Mouse (Mus musculus) liver, adult 2 months (tissue): Measurements from ENCODE around the gene Gm20219. TPM values are rescaled to one million over a fixed set of nuclear protein-coding genes. Genes with fewer than 3 reads are reported as not detected.
A peak's percentile ranks its signal among the peaks of the same experiment; 100 is the strongest.
"Not testable (repeated sequence)": the region's sequence is repeated elsewhere in the genome, so short reads cannot be mapped to it uniquely, and the experiment has no call there.

Source experiments
- DNase-seq: peaks from one replicate; pipeline ENCODE4 v3.0.0-alpha.2; 2011; ENCODE audit warnings: low read depth, low spot score; ENCODE audit errors: extremely low read depth
- H3K27ac ChIP-seq: fragments of 200-500 bp; replicated peaks from 2 replicates; pipeline ENCODE4 v1.5.1; 2012; ENCODE audit warnings: low read depth, mild to moderate bottlenecking, control low read depth, inconsistent platforms, low read length; ENCODE audit not compliant: insufficient read depth
- H3K27me3 ChIP-seq: fragments of 200-500 bp; 2 replicates; pipeline ENCODE4 v1.6.1; 2012; ENCODE audit warnings: mild to moderate bottlenecking, moderate library complexity, low read length, inconsistent platforms; ENCODE audit not compliant: control insufficient read depth, insufficient read depth
- H3K36me3 ChIP-seq: fragments of 200-500 bp; 2 replicates; pipeline ENCODE4 v1.6.1; 2012; ENCODE audit warnings: low read length, inconsistent platforms; ENCODE audit not compliant: control insufficient read depth, insufficient read depth
- H3K4me1 ChIP-seq: fragments of 200-500 bp; 2 replicates; pipeline ENCODE4 v1.6.1; 2011; ENCODE audit warnings: low read length; ENCODE audit not compliant: control insufficient read depth, insufficient read depth
- H3K4me3 ChIP-seq: fragments of 200-500 bp; 2 replicates; pipeline ENCODE4 v1.5.1; 2011; ENCODE audit warnings: low read depth, mild to moderate bottlenecking, control low read depth, low read length, moderate library complexity; ENCODE audit not compliant: insufficient read depth
- H3K79me2 ChIP-seq: fragments of 200-500 bp; 2 replicates; pipeline ENCODE4 v1.6.1; 2012; ENCODE audit warnings: inconsistent platforms, mild to moderate bottlenecking, low read length, moderate library complexity; ENCODE audit not compliant: control insufficient read depth, insufficient read depth
- H3K9ac ChIP-seq: fragments of 200-500 bp; 2 replicates; pipeline ENCODE4 v1.6.1; 2012; ENCODE audit warnings: low read depth, mild to moderate bottlenecking, control low read depth, inconsistent platforms, low read length
- CTCF ChIP-seq: fragments of 200-500 bp; IDR thresholded peaks from 2 replicates; pipeline ENCODE4 v1.5.1; 2011; ENCODE audit warnings: low read depth, low read length, control low read depth
- POLR2A ChIP-seq: fragments of 200-500 bp; IDR thresholded peaks from 2 replicates; pipeline ENCODE4 v1.6.1; 2011; ENCODE audit warnings: low read length, control low read depth; ENCODE audit not compliant: insufficient read depth; ENCODE audit errors: extremely low read depth
- WGBS: fragments of 180-500 bp; shearing (Covaris S2); methylation state at CpG from one replicate; pipeline ENCODE4 v1.1.7; 2018; 5-methylcytosine and 5-hydroxymethylcytosine counted together
- polyA plus RNA-seq: library from polyadenylated mRNA; depleted of rRNA; stranded (reverse); fragments of >200 nt; gene quantifications from 2 replicates; pipeline ENCODE4 v1.2.3, GENCODE M21; 2012; rRNA removed
- total RNA-seq: library from RNA; depleted of rRNA; stranded (reverse); fragments of >200 nt; gene quantifications from 2 replicates; pipeline ENCODE4 v1.2.3, GENCODE M21; 2014; rRNA removed

The Gm20219 gene
- total and polyA plus RNA-seq, 2 experiments, result 0.31 TPM; not detected in 1

DNA sequence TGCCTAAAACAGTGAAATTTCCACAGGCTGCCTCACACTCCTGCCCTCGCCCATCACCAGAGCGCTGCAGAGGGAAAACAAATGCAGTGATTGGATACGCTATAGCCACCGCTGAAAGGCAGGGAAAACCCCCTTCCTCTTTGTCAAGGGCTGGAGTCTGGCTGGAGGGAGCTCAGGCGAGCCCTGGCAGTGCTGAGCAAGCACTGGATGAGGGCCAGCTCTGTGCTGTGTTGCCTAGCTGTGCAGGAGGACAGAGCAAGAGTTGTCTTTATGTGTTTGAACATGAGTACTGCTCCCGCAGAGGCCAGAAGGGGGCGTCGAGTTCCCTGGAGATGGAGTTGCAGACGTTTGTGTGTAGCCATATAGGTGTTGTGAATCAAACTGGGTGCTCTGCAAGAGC, 51.7 kb downstream of the Gm20219 start:
- 34% methylated on average over 9 of the region's 9 CpGs for WGBS
- H3K4me3 ChIP-seq, result no peak overlapping the region
- no peaks in the 10 kb centered on the region for H3K27me3 ChIP-seq
- peaks cover 2% of the 10 kb centered on the region for H3K4me1 ChIP-seq
- H3K36me3 ChIP-seq, result no peaks in the 10 kb centered on the region
- no peak for TF ChIP-seq POLR2A
- TF ChIP-seq CTCF, result 0 out of 2 replicates have a peak, but pooled peaks have one; percentile 26
- H3K9ac ChIP-seq, result no peak overlapping the region
- H3K79me2 ChIP-seq, result no peaks in the 10 kb centered on the region
- H3K27ac ChIP-seq, result no peak overlapping the region
- peak; percentile 25 for DNase-seq

DNA sequence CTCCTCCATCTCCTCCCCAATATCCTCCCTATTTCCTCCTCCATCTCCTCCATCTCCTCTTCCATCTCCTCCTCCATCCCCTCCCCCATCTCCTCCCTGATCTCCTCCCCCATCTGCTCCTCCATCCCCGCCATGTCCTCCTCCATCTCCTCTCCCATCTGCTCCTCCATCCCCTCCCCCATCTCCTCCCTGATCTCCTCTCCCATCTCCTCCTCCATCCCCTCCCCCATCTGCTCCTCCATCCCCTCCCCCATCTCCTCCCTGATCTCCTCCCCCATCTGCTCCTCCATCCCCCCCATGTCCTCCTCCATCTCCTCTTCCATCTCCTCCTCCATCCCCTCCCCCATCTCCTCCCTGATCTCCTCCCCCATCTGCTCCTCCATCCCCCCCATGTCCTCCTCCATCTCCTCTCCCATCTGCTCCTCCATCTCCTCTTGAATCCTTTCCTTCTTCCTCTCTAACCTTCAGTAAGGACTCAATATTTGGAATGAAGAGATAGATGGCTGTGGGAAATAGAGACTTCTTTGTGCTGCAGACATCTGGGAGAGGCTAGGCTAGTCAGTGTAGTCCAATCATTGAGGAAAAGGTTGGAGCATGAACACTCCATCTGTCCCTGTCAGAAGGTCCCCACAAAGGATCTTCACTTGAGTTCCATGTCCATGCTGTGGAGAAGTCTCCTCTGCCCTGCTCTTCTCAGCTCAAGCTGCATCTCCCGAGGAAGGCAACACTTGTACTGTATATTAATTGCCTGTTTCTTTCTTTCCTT, 52.4 kb downstream of the Gm20219 start:
- DNase-seq, result not testable (repeated sequence)
- 79% methylated on average over 1 of the region's 2 CpGs for WGBS

More for the DNA sequence above, 52.4 kb downstream of the Gm20219 start:
- not testable (repeated sequence) for H3K79me2 ChIP-seq, H3K27ac ChIP-seq, H3K4me1 ChIP-seq, H3K36me3 ChIP-seq, H3K4me3 ChIP-seq, H3K9ac ChIP-seq, H3K27me3 ChIP-seq

Other genes starting within 250 kb of the Gm20219 start
- 9.5 and 10.4 TPM in 2 replicates for gene Kdm4b, start 228.3 kb downstream of the Gm20219 start, total RNA-seq
- 13.0 and 15.6 TPM in 2 replicates for gene Kdm4b, start 228.3 kb downstream of the Gm20219 start, polyA plus RNA-seq
- 4.4 and 6.0 TPM in 2 replicates for gene Ptprs, start 77.9 kb downstream of the Gm20219 start, total RNA-seq
- gene Ptprs, start 77.9 kb downstream of the Gm20219 start, polyA plus RNA-seq, result 7.5 and 10.2 TPM in 2 replicates
- not detected in 2 replicates for gene Znrf4, start 42.0 kb downstream of the Gm20219 start, total RNA-seq
- gene Znrf4, start 42.0 kb downstream of the Gm20219 start, polyA plus RNA-seq, result not detected in 2 replicates
- 30.6 and 32.8 TPM in 2 replicates for gene Safb2, start 30.2 kb upstream of the Gm20219 start, total RNA-seq
- 41.7 and 62.3 TPM in 2 replicates for gene Safb2, start 30.2 kb upstream of the Gm20219 start, polyA plus RNA-seq
- 20.8 and 22.9 TPM in 2 replicates for gene Safb, start 30.4 kb upstream of the Gm20219 start, total RNA-seq
- gene Safb, start 30.4 kb upstream of the Gm20219 start, polyA plus RNA-seq, result 36.6 and 56.2 TPM in 2 replicates
- gene 2410015M20Rik, start 55.4 kb upstream of the Gm20219 start, total RNA-seq, result 201 and 208 TPM in 2 replicates
- 214 and 259 TPM in 2 replicates for gene 2410015M20Rik, start 55.4 kb upstream of the Gm20219 start, polyA plus RNA-seq
- gene Rpl36, start 59.0 kb upstream of the Gm20219 start, total RNA-seq, result 820 and 1,038 TPM in 2 replicates
- 845 and 1,134 TPM in 2 replicates for gene Rpl36, start 59.0 kb upstream of the Gm20219 start, polyA plus RNA-seq
- 81.0 and 89.5 TPM in 2 replicates for gene Lonp1, start 72.5 kb upstream of the Gm20219 start, total RNA-seq
- 124 and 129 TPM in 2 replicates for gene Lonp1, start 72.5 kb upstream of the Gm20219 start, polyA plus RNA-seq
- gene Catsperd, start 73.8 kb upstream of the Gm20219 start, total RNA-seq, result 1.0 and 1.1 TPM in 2 replicates
- 0.70 and 4.0 TPM in 2 replicates for gene Catsperd, start 73.8 kb upstream of the Gm20219 start, polyA plus RNA-seq
- 14.3 and 18.6 TPM in 2 replicates for gene Ranbp3, start 118.9 kb upstream of the Gm20219 start, total RNA-seq
- 36.2 and 38.7 TPM in 2 replicates for gene Ranbp3, start 118.9 kb upstream of the Gm20219 start, polyA plus RNA-seq
- 110 and 146 TPM in 2 replicates for gene Ndufa11, start 163.4 kb upstream of the Gm20219 start, total RNA-seq
- 462 and 466 TPM in 2 replicates for gene Ndufa11, start 163.4 kb upstream of the Gm20219 start, polyA plus RNA-seq
- gene Vmac, start 163.6 kb upstream of the Gm20219 start, total RNA-seq, result 8.9 and 10.7 TPM in 2 replicates
- gene Vmac, start 163.6 kb upstream of the Gm20219 start, polyA plus RNA-seq, result 12.3 and 15.2 TPM in 2 replicates
- 0.83 and 1.3 TPM in 2 replicates for gene Nrtn, start 203.1 kb upstream of the Gm20219 start, total RNA-seq
- 1.9 and 3.6 TPM in 2 replicates for gene Nrtn, start 203.1 kb upstream of the Gm20219 start, polyA plus RNA-seq
- gene Dus3l, start 210.4 kb upstream of the Gm20219 start, total RNA-seq, result 7.2 and 11.9 TPM in 2 replicates
- 19.7 and 25.7 TPM in 2 replicates for gene Dus3l, start 210.4 kb upstream of the Gm20219 start, polyA plus RNA-seq
- gene Prr22, start 215.9 kb upstream of the Gm20219 start, total RNA-seq, result 0.18 TPM in 1 of 2 replicates, not detected in the other
- 0.85 and 1.5 TPM in 2 replicates for gene Prr22, start 215.9 kb upstream of the Gm20219 start, polyA plus RNA-seq